Mouse (Mus musculus): ENCODE results near the gene Snx32. TPM values are rescaled to one million over a fixed set of nuclear protein-coding genes. Genes with fewer than 3 reads are reported as not detected.

The Snx32 gene
- polyA plus RNA-seq, 1 experiment from 2014 or later, result 36.0 TPM

DNA sequence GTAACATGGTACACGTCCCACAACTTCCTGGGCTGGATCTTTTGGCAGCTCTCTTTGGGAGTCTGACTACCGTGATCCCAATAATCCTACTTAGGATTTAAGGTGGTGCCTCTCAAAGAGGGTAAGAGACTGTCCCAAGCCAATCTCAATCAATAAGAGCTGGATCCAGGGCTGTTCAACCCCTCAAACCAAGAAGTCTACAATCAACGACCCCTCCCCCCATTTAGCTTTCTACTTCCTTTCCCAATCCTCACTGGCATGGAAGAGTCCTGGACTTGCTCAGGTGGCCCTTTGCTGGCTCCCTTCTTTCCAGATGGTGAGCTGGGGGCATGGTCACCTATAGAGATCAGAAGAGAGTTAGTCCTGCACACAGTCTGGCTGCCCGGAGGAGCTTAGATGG is 23.6 kb downstream of the Snx32 start:
- 0 out of 2 replicates have a peak overlapping the region, but pooled peaks have one; percentile 53 for H3K4me3 ChIP-seq
- peak overlapping the region; percentile 67; the same call in 1 of the 2 replicates for H3K4me2 ChIP-seq (replicated peaks)
- peaks cover 45% of the 10 kb centered on the region for H3K36me3 ChIP-seq
- H3K4me1 ChIP-seq, result peaks cover 15% of the 10 kb centered on the region
- 83% methylated on average over 4 of the region's 4 CpGs for WGBS
- H3K9ac ChIP-seq (replicated peaks), result peak overlapping the region; percentile 62; the same call in 1 of the 2 replicates
- H3K27ac ChIP-seq (replicated peaks), result no peak overlapping the region
- no peaks in the 10 kb centered on the region for H3K9me3 ChIP-seq
- ATAC-seq (ENCODE audit: low FRiP score, low read depth), result no peak
- no peaks in the 10 kb centered on the region for H3K27me3 ChIP-seq

DNA sequence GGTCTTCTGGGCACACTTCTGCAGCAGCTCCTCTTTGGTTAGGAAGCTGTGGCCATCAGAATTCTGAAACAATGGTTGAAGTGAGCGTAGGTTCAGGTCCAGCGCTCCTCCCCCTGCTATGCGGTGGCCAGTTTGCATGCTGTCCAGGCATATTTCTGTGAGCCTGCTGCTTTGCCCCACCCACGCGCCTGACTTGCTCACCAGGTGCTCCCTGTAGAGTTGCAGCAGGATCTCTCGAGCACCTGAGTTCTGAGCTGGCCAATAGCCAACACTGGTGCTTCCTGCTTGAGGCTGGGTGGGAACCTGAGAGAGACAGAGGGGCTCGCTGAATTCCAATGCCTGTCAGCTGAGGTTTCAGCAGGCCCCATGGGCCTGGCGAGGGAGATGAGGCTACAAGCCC is 24.1 kb downstream of the Snx32 start:
- Histone ChIP-seq H3K27me3 (no peaks in the 10 kb centered on the region), H3K27ac (replicated peaks) (no peak overlapping the region), H3K4me1 (peaks cover 13% of the 10 kb centered on the region), H3K4me3 (no peak overlapping the region), H3K4me2 (replicated peaks) (no peak overlapping the region), H3K9me3 (no peaks in the 10 kb centered on the region), H3K36me3 (peaks cover 50% of the 10 kb centered on the region), H3K9ac (replicated peaks) (no peak overlapping the region)
- 93% methylated on average over 8 of the region's 8 CpGs for WGBS
- ATAC-seq (ENCODE audit: low FRiP score, low read depth), result no peak

DNA sequence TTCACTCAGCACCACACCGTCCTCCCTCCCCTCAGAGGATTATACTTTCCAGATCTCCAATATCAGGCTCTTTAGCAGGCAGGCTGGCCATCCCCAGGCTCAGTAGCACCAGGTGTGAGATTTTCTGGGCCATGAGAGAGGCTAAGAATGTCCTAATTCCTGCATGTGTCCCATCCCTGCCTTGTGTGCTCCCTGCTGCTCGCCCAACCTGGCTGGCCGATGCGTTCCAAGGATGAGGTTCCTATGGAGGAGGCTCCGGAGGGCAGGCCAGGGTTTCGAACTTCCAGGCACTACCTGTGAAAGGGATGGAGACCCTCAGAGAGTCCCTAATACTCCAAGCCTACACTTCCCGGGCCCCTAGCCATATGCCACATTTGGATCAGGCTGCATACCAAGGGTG is 24.5 kb downstream of the Snx32 start:
- Histone ChIP-seq H3K4me3 (no peak overlapping the region), H3K4me1 (peaks cover 13% of the 10 kb centered on the region), H3K9ac (replicated peaks) (no peak overlapping the region), H3K36me3 (peaks cover 50% of the 10 kb centered on the region), H3K4me2 (replicated peaks) (no peak overlapping the region), H3K27me3 (no peaks in the 10 kb centered on the region), H3K27ac (replicated peaks) (no peak overlapping the region), H3K9me3 (no peaks in the 10 kb centered on the region)
- WGBS, result 87% methylated on average over 7 of the region's 7 CpGs
- no peak for ATAC-seq (ENCODE audit: low FRiP score, low read depth)

DNA sequence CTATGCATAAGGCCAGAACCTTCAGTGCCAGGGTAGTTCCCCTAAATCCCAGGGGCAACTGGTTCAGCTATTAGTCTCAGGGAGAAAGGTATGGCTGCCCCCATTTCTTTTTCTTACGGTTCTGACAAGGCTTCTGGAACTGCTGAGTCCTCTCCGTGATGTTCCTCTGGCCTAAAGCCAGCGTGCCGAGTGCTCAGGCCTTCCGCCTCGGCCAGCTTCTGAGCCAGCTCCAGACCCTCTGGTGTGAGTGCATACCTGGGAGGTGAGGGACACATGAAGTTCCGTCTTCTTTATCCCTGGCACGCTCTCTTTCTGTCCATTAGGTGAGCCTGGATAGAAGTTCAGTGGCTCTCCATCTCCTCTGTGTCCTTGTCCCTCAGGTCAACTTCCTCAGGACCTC is 25.0 kb downstream of the Snx32 start:
- no peak overlapping the region for H3K4me2 ChIP-seq (replicated peaks)
- H3K4me3 ChIP-seq, result no peak overlapping the region
- peaks cover 13% of the 10 kb centered on the region for H3K4me1 ChIP-seq
- no peak overlapping the region for H3K9ac ChIP-seq (replicated peaks)
- H3K27ac ChIP-seq (replicated peaks), result no peak overlapping the region
- no peaks in the 10 kb centered on the region for H3K9me3 ChIP-seq
- ATAC-seq (ENCODE audit: low FRiP score, low read depth), result no peak
- H3K36me3 ChIP-seq, result peaks cover 55% of the 10 kb centered on the region
- WGBS, result 94% methylated on average over 8 of the region's 8 CpGs
- no peaks in the 10 kb centered on the region for H3K27me3 ChIP-seq

DNA sequence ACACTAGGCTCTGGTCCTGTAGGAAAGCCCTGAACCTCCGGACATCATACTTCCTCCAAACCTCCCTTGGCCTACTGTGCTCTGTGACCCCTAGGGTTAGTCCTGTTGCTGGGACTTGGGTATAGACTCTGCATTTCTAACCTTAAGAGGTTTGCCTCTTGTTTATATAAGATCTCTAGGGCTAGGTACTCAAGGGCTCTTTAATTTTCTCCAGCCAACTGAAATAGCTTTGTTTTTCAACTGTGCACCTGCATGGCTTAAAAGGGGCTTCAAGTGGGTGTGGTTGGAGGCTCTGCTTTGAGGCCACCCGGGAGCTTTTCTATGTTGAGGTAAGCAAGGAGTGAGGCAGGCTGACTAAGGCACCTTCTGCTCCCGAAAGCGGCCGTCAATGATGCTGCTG is 25.8 kb downstream of the Snx32 start:
- no peak for ATAC-seq (ENCODE audit: low FRiP score, low read depth)
- 89% methylated on average over 5 of the region's 5 CpGs for WGBS
- Histone ChIP-seq H3K9ac (replicated peaks) (no peak overlapping the region), H3K27me3 (no peaks in the 10 kb centered on the region), H3K27ac (replicated peaks) (no peak overlapping the region), H3K9me3 (no peaks in the 10 kb centered on the region), H3K4me2 (replicated peaks) (no peak overlapping the region), H3K4me1 (peaks cover 13% of the 10 kb centered on the region), H3K36me3 (peaks cover 62% of the 10 kb centered on the region), H3K4me3 (no peak overlapping the region)

DNA sequence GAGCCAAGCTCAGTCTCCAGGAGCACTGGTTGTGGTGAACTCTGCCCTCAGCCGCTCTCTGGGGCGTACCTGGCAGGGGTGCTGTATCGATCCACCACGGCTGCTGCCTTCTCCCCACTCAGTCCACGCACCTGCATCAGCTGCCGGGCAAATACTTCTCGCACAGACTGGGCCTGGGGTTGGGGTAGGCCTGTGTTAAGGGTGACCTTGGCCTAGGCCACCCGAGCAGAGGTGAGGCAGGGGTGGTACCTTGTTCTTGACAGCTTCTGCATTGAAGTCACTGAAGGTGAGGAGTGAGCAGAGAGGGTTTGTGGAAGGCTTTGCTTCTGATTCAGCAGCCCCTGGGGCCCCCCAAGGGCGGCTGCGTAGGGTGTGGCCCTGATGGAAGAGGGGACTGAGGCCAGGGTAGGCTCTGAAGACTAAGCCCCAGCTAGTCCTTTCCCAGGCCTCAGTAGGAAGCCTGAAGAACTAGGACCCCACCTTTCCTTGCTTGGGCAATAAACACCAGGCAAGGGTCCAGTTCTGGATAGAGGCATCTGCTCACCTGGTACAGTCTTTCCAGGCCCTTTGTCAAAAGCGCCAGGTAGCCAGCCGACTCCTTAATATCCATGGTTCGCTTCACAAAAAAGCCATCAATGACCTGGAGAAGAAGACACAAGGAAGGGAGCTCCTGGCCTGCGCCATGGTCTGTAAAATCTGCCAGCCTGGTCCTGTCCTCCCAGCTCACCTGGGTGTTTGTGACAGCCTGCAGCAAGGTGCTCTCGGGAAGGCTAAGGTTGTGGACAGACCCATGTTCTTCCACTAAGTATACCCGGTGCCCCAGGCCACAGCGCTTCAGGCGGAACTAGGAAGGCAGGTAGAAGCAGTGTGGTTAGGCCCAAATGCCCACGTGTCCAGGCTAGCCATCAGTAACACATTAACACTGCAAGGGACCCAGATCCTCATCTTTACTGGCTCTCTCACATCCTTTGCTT is 26.7 kb downstream of the Snx32 start:
- Histone ChIP-seq H3K27me3 (no peaks in the 10 kb centered on the region), H3K9ac (replicated peaks) (no peak overlapping the region), H3K36me3 (peaks cover 63% of the 10 kb centered on the region), H3K9me3 (no peaks in the 10 kb centered on the region), H3K4me1 (peaks cover 12% of the 10 kb centered on the region), H3K4me3 (no peak overlapping the region), H3K4me2 (replicated peaks) (no peak overlapping the region), H3K27ac (replicated peaks) (no peak overlapping the region)
- WGBS, result 93% methylated on average over 19 of the region's 19 CpGs
- no peak for ATAC-seq (ENCODE audit: low FRiP score, low read depth)

DNA sequence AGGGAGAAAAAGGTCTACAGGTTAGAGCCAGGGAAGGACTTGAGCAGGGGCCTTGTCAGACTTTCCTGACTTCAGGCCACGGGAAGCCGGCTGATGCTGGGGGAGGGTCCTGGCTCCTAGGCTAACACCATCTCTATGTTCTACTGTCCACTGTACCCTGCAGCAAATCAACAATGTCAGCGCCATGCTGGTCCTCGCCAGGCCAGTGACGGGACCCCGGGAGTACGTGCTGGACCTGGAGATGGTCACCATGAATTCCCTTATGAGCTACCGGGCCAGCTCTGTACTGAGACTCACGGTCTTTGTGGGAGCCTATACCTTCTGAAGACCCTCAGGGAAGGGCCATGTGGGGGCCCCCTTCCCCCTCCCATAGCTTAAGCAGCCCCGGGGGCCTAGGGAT is 28.9 kb downstream of the Snx32 start:
- 90% methylated on average over 10 of the region's 10 CpGs for WGBS
- H3K9me3 ChIP-seq, result no peaks in the 10 kb centered on the region
- no peaks in the 10 kb centered on the region for H3K4me1 ChIP-seq
- no peak for ATAC-seq (ENCODE audit: low FRiP score, low read depth)
- no peak overlapping the region for H3K27ac ChIP-seq (replicated peaks)
- no peak overlapping the region for H3K4me2 ChIP-seq (replicated peaks)
- H3K4me3 ChIP-seq, result no peak overlapping the region
- no peaks in the 10 kb centered on the region for H3K27me3 ChIP-seq
- H3K9ac ChIP-seq (replicated peaks), result no peak overlapping the region
- H3K36me3 ChIP-seq, result peaks cover 67% of the 10 kb centered on the region

DNA sequence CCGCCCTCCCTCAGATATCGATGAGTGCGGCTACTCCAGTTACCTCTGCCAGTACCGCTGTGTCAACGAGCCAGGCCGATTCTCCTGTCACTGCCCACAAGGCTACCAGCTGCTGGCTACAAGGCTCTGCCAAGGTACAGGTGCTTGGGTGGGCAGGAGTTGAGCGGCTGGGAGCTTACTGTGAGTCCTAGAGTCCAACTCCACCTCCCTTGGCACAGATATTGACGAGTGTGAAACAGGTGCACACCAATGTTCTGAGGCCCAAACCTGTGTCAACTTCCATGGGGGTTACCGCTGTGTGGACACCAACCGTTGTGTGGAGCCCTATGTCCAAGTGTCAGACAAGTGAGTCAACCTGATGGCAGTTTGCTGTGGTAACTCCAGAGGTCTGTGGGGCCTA is 30.3 kb downstream of the Snx32 start:
- no peak overlapping the region for H3K4me2 ChIP-seq (replicated peaks)

DNA sequence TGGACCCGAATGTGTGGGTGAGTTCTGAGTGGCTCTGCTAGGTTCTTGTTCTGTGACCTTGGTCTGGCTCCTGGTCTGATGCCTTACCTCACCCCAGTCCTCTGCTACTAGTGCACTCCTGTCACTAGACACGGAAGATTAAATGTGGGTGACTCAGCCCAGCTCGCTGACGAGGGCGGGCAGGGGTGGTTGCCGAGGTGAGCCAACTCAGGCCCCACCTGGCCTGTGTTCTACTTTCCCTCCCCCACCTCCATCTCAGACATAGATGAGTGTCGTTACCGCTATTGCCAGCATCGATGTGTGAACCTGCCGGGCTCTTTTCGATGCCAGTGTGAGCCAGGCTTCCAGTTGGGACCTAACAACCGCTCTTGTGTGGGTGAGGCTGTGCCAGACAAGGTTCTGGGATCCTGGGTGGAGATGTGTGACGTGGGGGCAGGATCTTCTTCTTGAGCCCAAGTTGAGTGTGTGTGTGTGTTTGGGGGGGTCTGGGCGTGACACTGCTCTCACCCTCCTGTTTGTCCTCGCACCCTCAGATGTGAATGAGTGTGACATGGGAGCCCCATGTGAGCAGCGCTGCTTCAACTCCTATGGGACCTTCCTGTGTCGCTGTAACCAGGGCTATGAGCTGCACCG is 32.6 kb downstream of the Snx32 start:
- Histone ChIP-seq H3K4me1 (peaks cover 25% of the 10 kb centered on the region), H3K9me3 (no peaks in the 10 kb centered on the region), H3K4me2 (replicated peaks) (no peak overlapping the region), H3K4me3 (no peak overlapping the region), H3K36me3 (peaks cover 32% of the 10 kb centered on the region), H3K9ac (replicated peaks) (no peak overlapping the region), H3K27me3 (no peaks in the 10 kb centered on the region), H3K27ac (replicated peaks) (no peak overlapping the region)
- WGBS, result 92% methylated on average over 18 of the region's 18 CpGs
- no peak for ATAC-seq (ENCODE audit: low FRiP score, low read depth)

More for the DNA sequence above, 30.3 kb downstream of the Snx32 start:
- Histone ChIP-seq H3K27me3 (no peaks in the 10 kb centered on the region), H3K36me3 (peaks cover 54% of the 10 kb centered on the region), H3K4me3 (no peak overlapping the region), H3K4me1 (peaks cover 10% of the 10 kb centered on the region), H3K9me3 (no peaks in the 10 kb centered on the region), H3K9ac (replicated peaks) (no peak overlapping the region), H3K27ac (replicated peaks) (no peak overlapping the region)
- no peak for ATAC-seq (ENCODE audit: low FRiP score, low read depth)
- WGBS, result 93% methylated on average over 10 of the region's 10 CpGs

DNA sequence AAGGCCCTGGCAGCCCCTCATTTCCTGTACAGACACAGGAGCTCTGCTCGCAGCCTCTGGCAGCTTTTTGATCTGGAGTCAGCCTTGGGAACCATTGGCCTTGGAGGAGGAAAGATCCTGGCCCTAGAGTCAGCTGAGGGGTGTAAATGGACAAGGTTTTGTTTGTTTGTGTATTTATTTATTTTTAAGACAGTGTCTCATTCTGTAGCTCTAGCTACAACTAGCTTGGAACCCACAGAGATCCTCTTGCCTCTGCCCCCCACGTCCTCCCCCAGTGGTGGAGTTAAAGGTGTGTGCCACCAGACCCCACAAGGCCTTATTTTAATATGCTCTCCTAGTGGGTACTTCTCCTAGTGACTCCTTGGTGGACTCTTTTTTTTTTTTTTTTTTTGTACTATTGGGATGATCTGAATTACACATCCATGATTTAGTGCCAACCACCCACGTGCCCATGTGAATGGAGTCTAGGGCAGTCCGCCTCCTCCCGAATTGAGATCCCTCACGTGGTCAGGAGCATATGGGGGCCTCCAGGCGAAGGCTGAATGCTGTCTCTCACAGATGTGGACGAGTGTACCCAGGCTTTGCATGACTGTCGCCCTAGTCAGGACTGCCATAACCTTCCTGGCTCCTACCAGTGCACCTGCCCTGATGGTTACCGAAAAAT is 33.2 kb downstream of the Snx32 start:
- 87% methylated on average over 10 of the region's 10 CpGs for WGBS

DNA sequence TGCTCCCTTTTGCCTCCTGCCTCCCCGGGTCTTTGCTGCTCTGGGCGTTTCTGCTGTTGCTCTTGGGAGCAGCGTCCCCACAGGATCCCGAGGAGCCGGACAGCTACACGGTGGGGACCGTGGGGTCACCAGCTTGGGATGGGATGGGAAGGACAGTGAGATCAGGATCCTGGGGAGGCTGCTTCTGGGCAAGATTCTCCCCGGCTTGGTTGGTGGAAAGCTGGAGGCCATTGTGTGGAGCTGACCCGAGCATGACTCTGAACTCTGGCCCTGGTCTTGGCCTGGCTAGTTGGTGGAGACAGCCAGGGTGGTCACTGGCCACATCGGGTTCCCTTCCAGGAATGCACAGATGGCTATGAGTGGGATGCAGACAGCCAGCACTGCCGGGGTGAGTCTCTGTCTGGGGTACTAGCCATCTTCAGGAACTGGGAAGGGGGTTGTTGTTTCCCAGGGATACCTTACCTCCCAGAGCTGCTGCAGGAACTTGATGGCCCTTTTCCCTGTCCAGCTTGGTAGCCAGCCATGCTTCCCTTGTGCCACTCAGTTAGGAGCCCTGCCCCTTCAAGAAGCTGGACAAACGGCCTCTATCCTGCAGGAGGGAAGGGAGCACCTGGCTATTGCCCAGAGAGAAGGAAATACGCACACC is 35.1 kb downstream of the Snx32 start:
- peaks cover 25% of the 10 kb centered on the region for H3K4me1 ChIP-seq
- H3K9ac ChIP-seq (replicated peaks), result peak overlapping the region; percentile 92
- H3K27me3 ChIP-seq, result no peaks in the 10 kb centered on the region
- ATAC-seq (ENCODE audit: low FRiP score, low read depth), result no peak
- WGBS, result 22% methylated on average over 13 of the region's 13 CpGs
- no peaks in the 10 kb centered on the region for H3K9me3 ChIP-seq
- H3K4me2 ChIP-seq (replicated peaks), result peak overlapping the region; percentile 97
- H3K36me3 ChIP-seq, result peaks cover 12% of the 10 kb centered on the region
- H3K27ac ChIP-seq (replicated peaks), result peak overlapping the region; percentile 71
- peak overlapping the region; percentile 63 for H3K4me3 ChIP-seq

More for the DNA sequence above, 33.2 kb downstream of the Snx32 start:
- peaks cover 26% of the 10 kb centered on the region for H3K36me3 ChIP-seq
- H3K27ac ChIP-seq (replicated peaks), result no peak overlapping the region
- peaks cover 25% of the 10 kb centered on the region for H3K4me1 ChIP-seq
- no peak overlapping the region for H3K9ac ChIP-seq (replicated peaks)
- no peaks in the 10 kb centered on the region for H3K9me3 ChIP-seq
- no peaks in the 10 kb centered on the region for H3K27me3 ChIP-seq
- no peak overlapping the region for H3K4me2 ChIP-seq (replicated peaks)
- no peak for ATAC-seq (ENCODE audit: low FRiP score, low read depth)
- no peak overlapping the region for H3K4me3 ChIP-seq

All from midbrain, embryonic 12.5 days (tissue).